Mouse (Mus musculus) neural tube, embryonic 14.5 days (tissue): ENCODE measurements at regions not wholly inside any gene's neighbourhood (a gene's known extent, or its start where the extent isn't known, plus 50 kb on each side); places are given as distances from the start of the nearest gene placed in this dataset.

Experiments used
- ATAC-seq: fragments of 200-750 bp; cut with Nextera tagmentation; 2 replicates; pipeline ENCODE4 v1.8.0; 2017; ENCODE audit warnings: low read depth, mild to moderate bottlenecking, moderate TSS enrichment, moderate library complexity
- H3K27ac ChIP-seq: fragments of 300-500 bp; sonication (generic); 2 replicates; pipeline ENCODE4 v1.5.1; 2014; ENCODE audit warnings: low read depth, mild to moderate bottlenecking, control low read depth, low read length, moderate library complexity, mixed read lengths
- H3K27me3 ChIP-seq: fragments of 300-500 bp; sonication (generic); 2 replicates; pipeline ENCODE4 v1.6.1; 2014; ENCODE audit warnings: low read length; ENCODE audit not compliant: control insufficient read depth, insufficient read depth
- H3K36me3 ChIP-seq: fragments of 300-500 bp; sonication (generic); 2 replicates; pipeline ENCODE4 v1.6.1; 2014; ENCODE audit warnings: low read length, mixed read lengths; ENCODE audit not compliant: control insufficient read depth, insufficient read depth
- H3K4me1 ChIP-seq: fragments of 300-500 bp; sonication (generic); 2 replicates; pipeline ENCODE4 v1.6.1; 2014; ENCODE audit warnings: low read length; ENCODE audit not compliant: control insufficient read depth, insufficient read depth
- H3K4me2 ChIP-seq: fragments of 300-500 bp; sonication (generic); 2 replicates; pipeline ENCODE4 v1.6.1; 2014; ENCODE audit warnings: mild to moderate bottlenecking, low read depth, low read length, control low read depth
- H3K4me3 ChIP-seq: fragments of 300-500 bp; sonication (generic); 2 replicates; pipeline ENCODE4 v1.5.1; 2014; ENCODE audit warnings: low read depth, low read length, control low read depth, mixed read lengths
- H3K9ac ChIP-seq: fragments of 300-500 bp; sonication (generic); replicated peaks from 2 replicates; pipeline ENCODE4 v1.6.1; 2014; ENCODE audit warnings: low read depth, mild to moderate bottlenecking, control low read depth, low read length, mixed read lengths
- H3K9me3 ChIP-seq: fragments of 300-500 bp; sonication (generic); 2 replicates; pipeline ENCODE4 v1.6.1; 2016; ENCODE audit warnings: low read length; ENCODE audit not compliant: control insufficient read depth
- WGBS: fragments of 180-500 bp; shearing (Covaris S2); extraction: QIAGEN DNeasy Blood & Tissue Kit; methylation state at CpG from one replicate; pipeline ENCODE4 v1.1.7; 2014; 5-methylcytosine and 5-hydroxymethylcytosine counted together

DNA sequence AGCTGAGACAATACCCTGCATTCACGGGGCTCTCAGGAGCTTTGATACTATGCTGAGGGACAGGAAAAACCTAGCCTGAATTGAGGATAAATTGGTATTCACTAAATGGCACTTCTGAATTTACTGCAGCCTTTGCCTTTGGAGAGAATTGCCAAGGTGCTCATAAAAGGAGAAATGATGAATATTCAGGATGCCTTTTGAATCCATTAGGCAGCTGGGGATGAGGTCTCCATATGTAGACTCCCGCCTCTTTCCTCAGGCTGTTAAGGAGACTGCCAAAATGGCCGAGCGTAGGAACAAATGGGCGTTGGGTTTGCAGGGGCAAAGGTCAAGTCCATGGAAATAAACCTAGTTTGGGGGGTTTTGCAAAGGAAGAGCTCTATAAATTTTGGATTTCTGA lies 123.5 kb downstream of the Hlx start:
- no peaks in the 10 kb centered on the region for H3K27me3 ChIP-seq
- H3K9me3 ChIP-seq, result no peaks in the 10 kb centered on the region
- H3K9ac ChIP-seq, result no peak overlapping the region
- H3K4me1 ChIP-seq, result no peaks in the 10 kb centered on the region
- H3K4me3 ChIP-seq, result no peak overlapping the region
- WGBS, result 22% methylated on average over 5 of the region's 5 CpGs
- H3K36me3 ChIP-seq, result no peaks in the 10 kb centered on the region
- no peak for ATAC-seq
- no peak overlapping the region for H3K4me2 ChIP-seq
- H3K27ac ChIP-seq, result 0 out of 2 replicates have a peak overlapping the region, but pooled peaks have one; percentile 12

- H3K27ac ChIP-seq, result 0 out of 2 replicates have a peak overlapping the region, but pooled peaks have one; percentile 12
- WGBS, result 52% methylated on average over 2 of the region's 2 CpGs
- no peak overlapping the region for H3K4me2 ChIP-seq
- no peaks in the 10 kb centered on the region for H3K9me3 ChIP-seq
- H3K27me3 ChIP-seq, result no peaks in the 10 kb centered on the region
- H3K36me3 ChIP-seq, result no peaks in the 10 kb centered on the region
- no peak for ATAC-seq
- H3K4me3 ChIP-seq, result no peak overlapping the region
- H3K4me1 ChIP-seq, result no peaks in the 10 kb centered on the region
- H3K9ac ChIP-seq, result no peak overlapping the region
Observed at GRCm38 (mm10) chr1:184608338-184608737, 124.1 kb downstream of the Hlx start.

GRCm38 (mm10) chr1:184606541-184606940 lies 125.9 kb downstream of the Hlx start:
- no peak overlapping the region for H3K4me2 ChIP-seq
- H3K4me1 ChIP-seq, result no peaks in the 10 kb centered on the region
- H3K9ac ChIP-seq, result no peak overlapping the region
- H3K36me3 ChIP-seq, result no peaks in the 10 kb centered on the region
- H3K27ac ChIP-seq, result no peak overlapping the region
- WGBS, result 86% methylated on average over 8 of the region's 8 CpGs
- no peak for ATAC-seq
- no peaks in the 10 kb centered on the region for H3K9me3 ChIP-seq
- H3K27me3 ChIP-seq, result no peaks in the 10 kb centered on the region
- H3K4me3 ChIP-seq, result no peak overlapping the region

GRCm38 (mm10) chr1:184605666-184606065 lies 126.8 kb downstream of the Hlx start:
- Histone ChIP-seq H3K9ac (no peak overlapping the region), H3K4me1 (no peaks in the 10 kb centered on the region), H3K27me3 (no peaks in the 10 kb centered on the region), H3K4me3 (no peak overlapping the region), H3K27ac (no peak overlapping the region), H3K9me3 (no peaks in the 10 kb centered on the region), H3K36me3 (no peaks in the 10 kb centered on the region), H3K4me2 (no peak overlapping the region)
- 84% methylated on average over 7 of the region's 7 CpGs for WGBS
- no peak for ATAC-seq

GRCm38 (mm10) chr1:184603136-184603535 lies 129.3 kb downstream of the Hlx start:
- no peak overlapping the region for H3K9ac ChIP-seq
- ATAC-seq, result no peak
- WGBS, result 86% methylated on average over 6 of the region's 6 CpGs

DNA sequence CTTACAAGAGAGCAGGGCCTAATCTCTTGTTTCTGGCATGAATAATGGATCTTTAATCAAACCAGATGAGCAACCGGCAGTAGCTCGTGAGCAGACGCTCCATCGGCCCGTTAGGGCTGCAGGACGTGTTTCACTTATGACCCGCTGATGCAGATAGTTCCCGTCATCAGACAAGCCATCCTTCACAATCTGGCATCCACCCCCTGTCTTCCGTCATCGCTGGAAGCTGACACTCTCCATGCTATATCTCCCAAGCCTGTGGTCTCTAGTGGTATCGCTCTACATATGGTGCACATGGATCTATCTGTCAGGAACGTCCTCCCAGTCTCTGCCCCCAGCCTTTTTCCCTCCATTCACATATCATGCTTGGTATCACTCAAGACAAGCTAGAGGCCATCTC lies 137.0 kb downstream of the Hlx start:
- H3K9me3 ChIP-seq, result no peaks in the 10 kb centered on the region
- H3K4me3 ChIP-seq, result no peak overlapping the region
- H3K4me2 ChIP-seq, result no peak overlapping the region
- H3K9ac ChIP-seq, result no peak overlapping the region
- 66% methylated on average over 12 of the region's 12 CpGs for WGBS
- no peaks in the 10 kb centered on the region for H3K4me1 ChIP-seq
- no peak overlapping the region for H3K27ac ChIP-seq
- no peaks in the 10 kb centered on the region for H3K36me3 ChIP-seq
- no peak for ATAC-seq
- H3K27me3 ChIP-seq, result no peaks in the 10 kb centered on the region

More at GRCm38 (mm10) chr1:184603136-184603535, 129.3 kb downstream of the Hlx start:
- Histone ChIP-seq H3K36me3 (no peaks in the 10 kb centered on the region), H3K4me2 (no peak overlapping the region), H3K4me3 (no peak overlapping the region), H3K4me1 (no peaks in the 10 kb centered on the region), H3K9me3 (no peaks in the 10 kb centered on the region), H3K27me3 (no peaks in the 10 kb centered on the region), H3K27ac (no peak overlapping the region)

DNA sequence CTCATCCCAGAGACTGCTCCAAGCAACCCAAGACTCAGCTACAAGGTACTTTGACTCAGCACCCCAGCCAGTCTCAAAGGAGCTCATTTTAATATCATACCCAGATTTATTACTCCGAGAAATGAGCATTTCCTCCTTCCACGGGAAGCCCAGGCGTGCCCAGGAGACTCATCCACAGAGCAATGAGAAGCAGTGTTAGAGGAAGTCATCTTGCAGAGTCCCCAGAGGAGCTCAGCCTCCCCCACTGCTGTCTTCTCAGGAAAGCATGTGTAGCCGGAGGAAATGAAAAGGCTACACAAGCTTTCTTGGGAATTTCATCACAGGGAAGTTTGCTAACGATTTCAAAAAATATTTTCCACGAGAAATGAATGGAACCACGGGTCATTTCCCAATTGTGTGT lies 141.8 kb downstream of the Hlx start:
- Histone ChIP-seq H3K9ac (no peak overlapping the region), H3K36me3 (no peaks in the 10 kb centered on the region), H3K9me3 (no peaks in the 10 kb centered on the region), H3K4me2 (no peak overlapping the region), H3K4me3 (no peak overlapping the region), H3K27ac (no peak overlapping the region), H3K4me1 (no peaks in the 10 kb centered on the region), H3K27me3 (no peaks in the 10 kb centered on the region)
- no peak for ATAC-seq
- 58% methylated on average over 7 of the region's 7 CpGs for WGBS

- no peaks in the 10 kb centered on the region for H3K36me3 ChIP-seq
- H3K4me1 ChIP-seq, result no peaks in the 10 kb centered on the region
- no peaks in the 10 kb centered on the region for H3K27me3 ChIP-seq
- ATAC-seq, result no peak
- no peak overlapping the region for H3K4me2 ChIP-seq
- H3K9me3 ChIP-seq, result no peaks in the 10 kb centered on the region
- H3K27ac ChIP-seq, result no peak overlapping the region
- no peak overlapping the region for H3K4me3 ChIP-seq
- no peak overlapping the region for H3K9ac ChIP-seq
- 80% methylated on average over 4 of the region's 4 CpGs for WGBS
Observed at GRCm38 (mm10) chr1:184589277-184589676, 143.1 kb downstream of the Hlx start.

GRCm38 (mm10) chr1:184584505-184584874 lies 147.9 kb downstream of the Hlx start:
- no peak for ATAC-seq

More at GRCm38 (mm10) chr1:184584505-184584874, 147.9 kb downstream of the Hlx start:
- Histone ChIP-seq H3K27ac (no peak overlapping the region), H3K4me2 (no peak overlapping the region), H3K36me3 (no peaks in the 10 kb centered on the region), H3K4me3 (no peak overlapping the region), H3K9me3 (no peaks in the 10 kb centered on the region), H3K9ac (no peak overlapping the region), H3K4me1 (no peaks in the 10 kb centered on the region), H3K27me3 (no peaks in the 10 kb centered on the region)
- 83% methylated on average over 12 of the region's 12 CpGs for WGBS
